Mouse (Mus musculus): ENCODE measurements at regions not wholly inside any gene's neighbourhood (a gene's known extent, or its start where the extent isn't known, plus 50 kb on each side); places are given as distances from the start of the nearest gene placed in this dataset.

DNA sequence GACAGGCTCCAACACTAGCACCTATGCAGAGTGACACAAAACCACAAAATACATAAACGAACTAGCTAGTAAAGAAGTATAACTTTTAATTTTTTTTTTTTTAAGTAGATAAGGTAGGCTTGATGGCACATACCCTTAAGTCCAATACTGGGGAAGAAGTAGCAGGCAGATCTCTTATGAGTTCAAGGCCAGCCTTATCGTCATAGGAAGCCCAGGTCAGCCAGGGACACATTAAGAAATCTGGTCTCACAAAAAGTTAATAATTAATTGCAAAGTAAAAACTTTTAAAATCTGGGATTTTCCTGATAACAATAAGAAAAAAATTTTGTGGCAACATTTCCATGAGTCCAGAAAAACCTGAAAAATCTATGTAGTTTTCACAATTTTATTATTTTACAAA, 92.9 kb downstream of the Sox4 start:
- no peak for TF ChIP-seq CTCF (IDR thresholded peaks at IDR 0.05; ENCODE audit: borderline replicate concordance, insufficient read depth, low read depth, low read length)
- TF ChIP-seq POLR2A (IDR thresholded peaks at IDR 0.05; ENCODE audit: borderline replicate concordance, insufficient read depth, low read length) = no peak
